Mouse (Mus musculus) kidney, postnatal 10 days (tissue): ENCODE measurements around the gene Kank1.
"Not testable (repeated sequence)": the region's sequence is repeated elsewhere in the genome, so short reads cannot be mapped to it uniquely, and the experiment has no call there.

Source experiments
- DNase-seq: peaks from one replicate; pipeline ENCODE4 v3.0.0; 2021; ENCODE audit warnings: mixed read lengths

Gene Kank1

GRCm38 (mm10) chr19:25445842-25446241 lies 209.1 kb downstream of the Kank1 start:
- DNase-seq: no peak

GRCm38 (mm10) chr19:25446683-25447082 lies 209.9 kb downstream of the Kank1 start:
- DNase-seq: no peak

GRCm38 (mm10) chr19:25447373-25447772 lies 210.6 kb downstream of the Kank1 start:
- no peak for DNase-seq

- peak; percentile 82 for DNase-seq
Observed at GRCm38 (mm10) chr19:25450869-25451629, 214.3 kb downstream of the Kank1 start.

- no peak for DNase-seq
Observed at GRCm38 (mm10) chr19:25453146-25453545, 216.4 kb downstream of the Kank1 start.

- no peak for DNase-seq
Observed at GRCm38 (mm10) chr19:25460760-25461159, 224.0 kb downstream of the Kank1 start.

GRCm38 (mm10) chr19:25461553-25462320 lies 225.0 kb downstream of the Kank1 start:
- DNase-seq: no peak

GRCm38 (mm10) chr19:25475806-25476205 lies 239.0 kb downstream of the Kank1 start:
- DNase-seq: not testable (repeated sequence)

- no peak for DNase-seq
Observed at GRCm38 (mm10) chr19:25479152-25479669, 242.4 kb downstream of the Kank1 start.

GRCm38 (mm10) chr19:25480820-25481219 lies 244.0 kb downstream of the Kank1 start:
- no peak for DNase-seq
